Mouse (Mus musculus) neural tube, embryonic 15.5 days (tissue): Measurements from ENCODE around the gene Clspn. TPM values are rescaled to one million over a fixed set of nuclear protein-coding genes. Genes with fewer than 3 reads are reported as not detected.

Experiments used
- ATAC-seq: fragments of 200-750 bp; cut with Nextera tagmentation; 2 replicates; pipeline ENCODE4 v1.8.0; 2017; ENCODE audit warnings: mild to moderate bottlenecking, moderate TSS enrichment, moderate library complexity; ENCODE audit not compliant: low FRiP score
- H3K27ac ChIP-seq: fragments of 300-500 bp; sonication (generic); replicated peaks from 2 replicates; pipeline ENCODE4 v1.5.1; 2015; ENCODE audit warnings: mild to moderate bottlenecking, inconsistent platforms
- H3K27me3 ChIP-seq: fragments of 300-500 bp; sonication (generic); replicated peaks from 2 replicates; pipeline ENCODE4 v1.6.1; 2015; ENCODE audit warnings: inconsistent platforms
- H3K36me3 ChIP-seq: fragments of 300-500 bp; sonication (generic); 2 replicates; pipeline ENCODE4 v1.6.1; 2015; ENCODE audit warnings: inconsistent platforms
- H3K4me1 ChIP-seq: fragments of 300-500 bp; sonication (generic); 2 replicates; pipeline ENCODE4 v1.6.1; 2015; ENCODE audit warnings: inconsistent platforms
- H3K4me2 ChIP-seq: fragments of 300-500 bp; sonication (generic); 2 replicates; pipeline ENCODE4 v1.6.1; 2015; ENCODE audit warnings: inconsistent platforms, mild to moderate bottlenecking, moderate library complexity
- H3K4me3 ChIP-seq: fragments of 300-500 bp; sonication (generic); replicated peaks from 2 replicates; pipeline ENCODE4 v1.5.1; 2015; ENCODE audit warnings: mild to moderate bottlenecking, inconsistent platforms
- H3K9ac ChIP-seq: fragments of 300-500 bp; sonication (generic); replicated peaks from 2 replicates; pipeline ENCODE4 v1.6.1; 2015; ENCODE audit warnings: mild to moderate bottlenecking, inconsistent platforms
- H3K9me3 ChIP-seq: fragments of 300-500 bp; sonication (generic); replicated peaks from 2 replicates; pipeline ENCODE4 v1.6.1; 2016; ENCODE audit warnings: inconsistent platforms
- WGBS: fragments of 180-500 bp; shearing (Covaris S2); methylation state at CpG from one replicate; pipeline ENCODE4 v1.1.7; 2015; ENCODE audit warnings: mixed read lengths; 5-methylcytosine and 5-hydroxymethylcytosine counted together
- microRNA-seq: library from miRNA; unstranded; fragments of <30 nt; microRNA quantifications from one replicate; pipeline ENCODE4, GENCODE M21; 2017
- polyA plus RNA-seq: library from polyadenylated mRNA; unstranded; fragments of >200 nt; fragmentation: Nextera tagmentation; extraction: Ambion mirVana; gene quantifications from 2 replicates; pipeline ENCODE4 v1.2.1, GENCODE M21; 2015

Clspn gene
- polyA plus RNA-seq, 1 experiment from 2014 or later = 3.8 TPM

GRCm38 (mm10) chr4:126641901-126642300 lies 85.2 kb downstream of the Clspn start:
- H3K9ac ChIP-seq = no peak overlapping the region
- 40% methylated on average over 9 of the region's 9 CpGs for WGBS
- H3K27me3 ChIP-seq = no peaks in the 10 kb centered on the region
- H3K4me1 ChIP-seq = no peaks in the 10 kb centered on the region
- ATAC-seq = no peak
- no peak overlapping the region for H3K27ac ChIP-seq
- H3K36me3 ChIP-seq = no peaks in the 10 kb centered on the region
- no peak overlapping the region for H3K4me3 ChIP-seq
- no peaks in the 10 kb centered on the region for H3K9me3 ChIP-seq
- H3K4me2 ChIP-seq = no peak overlapping the region

Small RNA genes lying within 50 kb of the gene (microRNA-seq; reads per million reads assigned to microRNA genes)
- gene Mir7119 = not detected

Other genes with a start within 250 kb of the Clspn start
- gene Adprhl2, start 235.2 kb upstream of the Clspn start, polyA plus RNA-seq = 75.5 and 79.8 TPM in 2 replicates
- 8.3 and 9.2 TPM in 2 replicates for gene Tekt2, start 231.2 kb upstream of the Clspn start, polyA plus RNA-seq
- gene Ago3, start 127.4 kb upstream of the Clspn start, polyA plus RNA-seq = 15.1 and 17.1 TPM in 2 replicates
- 7.5 and 7.9 TPM in 2 replicates for gene Ago1, start 88.4 kb upstream of the Clspn start, polyA plus RNA-seq
- 5.8 and 7.1 TPM in 2 replicates for gene Ago4, start 23.5 kb upstream of the Clspn start, polyA plus RNA-seq
- 14.9 and 19.1 TPM in 2 replicates for gene 5730409E04Rik, start 52.9 kb downstream of the Clspn start, polyA plus RNA-seq
- gene Psmb2, start 120.7 kb downstream of the Clspn start, polyA plus RNA-seq = 419 and 433 TPM in 2 replicates
- gene Tfap2e, start 179.3 kb downstream of the Clspn start, polyA plus RNA-seq = 0.06 TPM in 1 of 2 replicates, not detected in the other
- 146 and 156 TPM in 2 replicates for gene Ncdn, start 196.5 kb downstream of the Clspn start, polyA plus RNA-seq
- gene AU040320, start 196.6 kb downstream of the Clspn start, polyA plus RNA-seq = 33.5 and 41.7 TPM in 2 replicates